Mouse (Mus musculus): ENCODE results near the gene Iffo2.

Iffo2 gene

GRCm38 (mm10) chr4:139535127-139535695 lies 4.9 kb downstream of the Iffo2 start:
- DNase-seq = no peak

- no peak for DNase-seq
Measured at GRCm38 (mm10) chr4:139535719-139536118, 5.4 kb downstream of the Iffo2 start.

GRCm38 (mm10) chr4:139536706-139537105 lies 6.4 kb downstream of the Iffo2 start:
- peak; percentile 63 to 73 for DNase-seq

GRCm38 (mm10) chr4:139540784-139541183 lies 10.4 kb downstream of the Iffo2 start:
- DNase-seq = no peak

- DNase-seq = no peak
Measured at GRCm38 (mm10) chr4:139545791-139546190, 15.4 kb downstream of the Iffo2 start.

GRCm38 (mm10) chr4:139549448-139549847 lies 19.1 kb downstream of the Iffo2 start:
- DNase-seq = no peak

GRCm38 (mm10) chr4:139555235-139555634 lies 24.9 kb downstream of the Iffo2 start:
- no peak for DNase-seq

- DNase-seq = peak; percentile 45 to 70
Measured at GRCm38 (mm10) chr4:139555951-139556350, 25.6 kb downstream of the Iffo2 start.

GRCm38 (mm10) chr4:139568361-139568760 lies 38.0 kb downstream of the Iffo2 start:
- no peak for DNase-seq

GRCm38 (mm10) chr4:139570756-139571155 lies 40.4 kb downstream of the Iffo2 start:
- DNase-seq = peak; percentile 11 to 27

GRCm38 (mm10) chr4:139572928-139573512 lies 42.7 kb downstream of the Iffo2 start:
- peak in 1 of 2 experiments; percentile 11 for DNase-seq

GRCm38 (mm10) chr4:139574156-139574798 lies 43.9 kb downstream of the Iffo2 start:
- peak; percentile 99 to 100 for DNase-seq

GRCm38 (mm10) chr4:139574799-139575672 lies 44.7 kb downstream of the Iffo2 start:
- DNase-seq = peak; percentile 85

GRCm38 (mm10) chr4:139575673-139576003 lies 45.3 kb downstream of the Iffo2 start:
- DNase-seq = no peak

GRCm38 (mm10) chr4:139576251-139576880 lies 46.0 kb downstream of the Iffo2 start:
- DNase-seq = peak; percentile 43 to 55

- peak; percentile 46 to 61 for DNase-seq
Measured at GRCm38 (mm10) chr4:139577006-139577405, 46.7 kb downstream of the Iffo2 start.

GRCm38 (mm10) chr4:139578389-139578788 lies 48.0 kb downstream of the Iffo2 start:
- no peak for DNase-seq

- DNase-seq = peak in 1 of 2 experiments; percentile 15
Measured at GRCm38 (mm10) chr4:139579003-139579402, 48.7 kb downstream of the Iffo2 start.

- no peak for DNase-seq
Measured at GRCm38 (mm10) chr4:139579466-139579865, 49.1 kb downstream of the Iffo2 start.

GRCm38 (mm10) chr4:139580663-139581336 lies 50.5 kb downstream of the Iffo2 start:
- peak in 1 of 2 experiments; percentile 33 for DNase-seq

GRCm38 (mm10) chr4:139581427-139582051 lies 51.2 kb downstream of the Iffo2 start:
- peak; percentile 54 to 61 for DNase-seq

- peak; percentile 22 to 24 for DNase-seq
Measured at GRCm38 (mm10) chr4:139582346-139582745, 52.0 kb downstream of the Iffo2 start.
